Mouse (Mus musculus): ENCODE results near the gene Edem1.

Gene Edem1

GRCm38 (mm10) chr6:108828234-108828868 lies at the start of gene Edem1:
Gene Edem1 (plus strand): TSS chr6:108828641.
- DNase-seq (ENCODE audit: low read depth, low spot score), result peak; percentile 97

DNA sequence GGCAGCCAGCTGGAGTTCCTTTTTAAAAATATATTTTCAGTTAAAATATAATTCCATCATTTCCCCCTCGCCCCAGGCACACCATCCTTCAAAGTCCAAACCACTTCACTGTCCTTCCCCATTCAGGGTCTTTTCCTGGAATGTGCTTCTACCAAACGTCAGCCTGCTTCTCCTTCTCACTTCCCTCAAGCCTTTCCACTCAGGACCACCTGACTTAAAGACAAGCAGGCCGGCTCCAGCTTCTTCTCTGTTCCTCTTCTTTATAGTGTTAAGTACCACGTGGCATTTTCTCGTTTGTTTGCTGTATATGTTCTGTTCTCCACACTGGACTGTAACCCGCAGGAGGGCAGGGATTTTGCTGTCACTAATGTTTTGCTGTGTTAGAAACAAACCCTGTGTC lies 46.6 kb upstream of the Edem1 start:
- DNase-seq (ENCODE audit: low read depth, low spot score), result no peak

- DNase-seq (ENCODE audit: low read depth, low spot score), result peak; percentile 95
Measured at GRCm38 (mm10) chr6:108782526-108783183, 45.8 kb upstream of the Edem1 start, which contains the start of gene Arl8b. Gene Arl8b (plus strand): TSS chr6:108783099.

DNA sequence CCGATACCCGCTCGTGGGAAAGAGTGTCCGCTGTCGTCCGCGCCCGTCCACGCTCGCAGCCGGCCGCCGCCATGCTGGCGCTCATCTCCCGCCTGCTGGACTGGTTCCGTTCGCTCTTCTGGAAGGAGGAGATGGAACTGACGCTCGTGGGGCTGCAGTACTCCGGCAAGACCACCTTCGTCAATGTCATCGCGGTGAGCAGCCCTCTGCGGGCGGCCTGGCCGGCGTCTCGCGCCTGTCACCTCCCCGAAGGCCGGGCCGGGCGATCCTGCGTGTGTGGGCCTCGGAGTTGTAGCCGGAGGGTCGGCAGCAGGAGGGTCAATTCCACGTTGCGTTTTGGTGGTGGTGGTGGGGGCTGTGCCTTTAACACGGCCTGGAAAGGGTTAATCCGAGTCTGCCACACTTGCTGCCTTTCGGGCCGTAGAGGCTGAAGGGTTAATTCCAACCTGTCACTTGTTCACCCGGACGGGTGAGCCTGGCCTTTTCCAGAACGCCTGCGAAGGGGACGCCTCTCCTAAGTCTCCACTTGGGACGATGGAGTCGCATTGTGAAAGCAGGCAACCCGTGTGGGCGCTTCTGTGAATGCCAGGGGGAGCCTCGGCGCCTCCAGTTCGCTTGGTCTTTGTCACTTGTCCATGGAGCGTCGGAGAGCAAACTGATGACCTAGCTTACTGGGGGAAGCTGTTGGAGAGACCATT lies 45.1 kb upstream of the Edem1 start:
- no peak for DNase-seq (ENCODE audit: low read depth, low spot score)

DNA sequence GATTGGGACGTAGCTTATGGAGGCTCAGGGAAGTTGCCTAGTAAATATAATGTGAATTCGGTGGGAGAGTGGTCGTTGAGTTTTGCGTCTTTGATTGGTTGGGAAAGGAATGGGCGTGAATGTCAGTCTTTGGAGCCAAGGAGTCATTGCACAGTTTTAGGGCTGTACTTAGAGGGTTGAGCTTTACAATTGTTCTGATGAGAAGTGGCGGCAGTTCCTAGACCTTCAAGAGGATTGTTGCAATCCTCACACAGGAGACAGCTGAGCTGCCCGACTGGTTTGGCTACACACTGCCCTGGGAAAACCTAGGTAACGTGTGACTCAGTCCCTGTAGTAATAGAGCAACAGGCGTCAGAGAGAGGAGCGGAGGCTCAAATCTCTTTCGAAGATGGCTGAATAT lies 44.4 kb upstream of the Edem1 start:
- no peak for DNase-seq (ENCODE audit: low read depth, low spot score)

DNA sequence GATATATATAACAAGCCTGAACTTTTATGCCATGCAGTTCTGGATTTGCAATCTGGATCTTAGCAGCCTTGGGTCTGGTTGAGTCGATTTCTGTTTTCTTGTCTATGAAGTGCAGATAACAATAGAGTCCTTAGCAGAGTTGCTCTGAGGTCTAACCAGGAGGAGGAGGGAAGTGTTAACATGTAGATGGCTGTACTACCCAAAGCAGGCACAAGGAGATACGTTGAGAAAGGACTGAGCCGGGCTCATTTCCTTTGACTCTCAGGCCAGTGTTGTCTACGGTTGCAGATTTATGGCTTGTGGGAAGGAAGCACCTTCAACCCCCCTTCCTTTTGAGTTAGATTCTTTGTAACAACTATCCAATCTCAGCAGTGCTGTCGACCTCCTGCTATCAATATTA lies 43.6 kb upstream of the Edem1 start:
- DNase-seq (ENCODE audit: low read depth, low spot score), result no peak

GRCm38 (mm10) chr6:108785551-108785950 lies 42.9 kb upstream of the Edem1 start:
- DNase-seq (ENCODE audit: low read depth, low spot score), result no peak

- DNase-seq (ENCODE audit: low read depth, low spot score), result no peak
Measured at GRCm38 (mm10) chr6:108791498-108791897, 36.9 kb upstream of the Edem1 start.

DNA sequence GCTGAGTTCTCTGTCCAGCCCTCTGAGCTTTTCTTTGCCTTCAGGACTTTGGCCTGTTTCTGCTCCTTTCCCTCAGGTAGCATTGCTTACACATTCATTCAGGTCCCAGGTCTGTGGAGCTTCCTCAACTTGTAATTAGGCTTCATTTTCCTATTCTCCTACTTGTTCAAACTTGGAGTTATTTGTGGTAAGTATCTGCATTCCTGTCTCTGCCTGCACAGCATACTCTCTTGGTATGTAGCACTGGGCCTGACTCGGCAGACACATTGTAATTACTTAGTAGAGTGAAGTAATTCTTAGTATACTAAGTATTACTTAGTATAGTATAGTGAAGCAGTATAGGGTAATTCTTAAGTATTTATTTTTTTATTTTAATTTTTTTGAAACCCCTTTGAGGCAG lies 32.5 kb upstream of the Edem1 start:
- no peak for DNase-seq (ENCODE audit: low read depth, low spot score)

DNA sequence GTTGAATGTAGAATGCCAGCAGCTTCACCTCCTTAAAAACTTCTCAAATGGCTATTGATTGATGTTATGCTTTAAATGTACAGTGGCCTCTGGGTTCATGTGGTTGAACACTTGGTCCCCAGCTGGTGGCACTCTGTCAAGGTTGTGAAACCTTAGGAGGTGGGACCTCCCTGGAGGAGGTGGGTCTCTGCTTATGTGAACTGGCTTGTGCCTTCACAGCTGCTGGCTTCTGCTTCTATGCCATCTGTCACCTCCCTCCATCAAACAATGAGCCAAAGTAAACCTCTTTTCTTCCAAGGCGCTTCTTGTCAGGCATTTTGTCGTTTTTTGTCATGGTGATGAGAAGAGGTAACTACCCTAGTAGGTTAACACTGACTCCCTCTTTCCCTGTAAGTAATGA lies 31.7 kb upstream of the Edem1 start:
- no peak for DNase-seq (ENCODE audit: low read depth, low spot score)

GRCm38 (mm10) chr6:108805194-108805593 lies 23.2 kb upstream of the Edem1 start:
- DNase-seq (ENCODE audit: low read depth, low spot score), result no peak

- DNase-seq (ENCODE audit: low read depth, low spot score), result no peak
Measured at GRCm38 (mm10) chr6:108805871-108806270, 22.6 kb upstream of the Edem1 start.

DNA sequence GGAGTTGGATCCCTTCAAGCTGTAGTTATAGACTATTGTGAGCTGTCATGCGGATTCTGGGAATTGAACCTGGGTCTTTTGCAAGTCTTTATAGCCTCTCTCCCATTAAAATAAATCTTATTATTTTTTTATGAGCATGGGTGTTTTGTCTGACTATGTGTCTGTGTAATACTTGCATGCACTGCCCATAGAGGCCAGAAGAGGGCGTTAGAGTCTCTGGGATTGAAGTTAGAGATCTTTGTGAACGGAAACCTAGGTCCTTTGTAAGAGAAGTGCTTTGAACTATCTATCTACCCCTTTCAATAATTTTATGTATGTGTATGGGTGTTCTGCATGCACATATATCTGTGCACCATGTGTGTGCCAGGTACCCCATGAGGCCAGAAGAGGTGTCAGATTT lies 21.0 kb upstream of the Edem1 start:
- no peak for DNase-seq (ENCODE audit: low read depth, low spot score)

GRCm38 (mm10) chr6:108808786-108809185 lies 19.7 kb upstream of the Edem1 start:
- no peak for DNase-seq (ENCODE audit: low read depth, low spot score)

DNA sequence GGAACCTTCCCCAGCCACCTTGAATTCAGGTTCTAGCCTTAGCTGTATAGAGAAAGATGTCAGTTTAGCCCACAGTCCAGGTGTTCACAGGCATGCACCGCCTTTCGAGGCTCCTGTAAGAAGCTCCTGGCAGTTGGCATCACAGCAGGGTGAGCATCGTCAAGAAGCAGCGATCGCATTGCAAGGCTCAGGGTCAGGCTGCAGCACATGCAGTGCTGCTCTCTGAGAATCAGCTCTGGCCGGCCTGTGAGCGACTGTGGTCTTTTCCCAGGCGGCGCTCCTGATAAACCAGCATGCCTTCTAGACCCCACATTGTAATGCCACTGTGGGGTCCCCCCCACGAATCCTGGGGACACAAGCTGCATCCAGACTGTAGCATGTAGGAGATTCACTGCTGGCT lies 18.2 kb upstream of the Edem1 start:
- DNase-seq (ENCODE audit: low read depth, low spot score), result no peak

- DNase-seq (ENCODE audit: low read depth, low spot score), result no peak
Measured at GRCm38 (mm10) chr6:108812134-108812533, 16.3 kb upstream of the Edem1 start.

- no peak for DNase-seq (ENCODE audit: low read depth, low spot score)
Measured at GRCm38 (mm10) chr6:108817510-108817909, 10.9 kb upstream of the Edem1 start.

DNA sequence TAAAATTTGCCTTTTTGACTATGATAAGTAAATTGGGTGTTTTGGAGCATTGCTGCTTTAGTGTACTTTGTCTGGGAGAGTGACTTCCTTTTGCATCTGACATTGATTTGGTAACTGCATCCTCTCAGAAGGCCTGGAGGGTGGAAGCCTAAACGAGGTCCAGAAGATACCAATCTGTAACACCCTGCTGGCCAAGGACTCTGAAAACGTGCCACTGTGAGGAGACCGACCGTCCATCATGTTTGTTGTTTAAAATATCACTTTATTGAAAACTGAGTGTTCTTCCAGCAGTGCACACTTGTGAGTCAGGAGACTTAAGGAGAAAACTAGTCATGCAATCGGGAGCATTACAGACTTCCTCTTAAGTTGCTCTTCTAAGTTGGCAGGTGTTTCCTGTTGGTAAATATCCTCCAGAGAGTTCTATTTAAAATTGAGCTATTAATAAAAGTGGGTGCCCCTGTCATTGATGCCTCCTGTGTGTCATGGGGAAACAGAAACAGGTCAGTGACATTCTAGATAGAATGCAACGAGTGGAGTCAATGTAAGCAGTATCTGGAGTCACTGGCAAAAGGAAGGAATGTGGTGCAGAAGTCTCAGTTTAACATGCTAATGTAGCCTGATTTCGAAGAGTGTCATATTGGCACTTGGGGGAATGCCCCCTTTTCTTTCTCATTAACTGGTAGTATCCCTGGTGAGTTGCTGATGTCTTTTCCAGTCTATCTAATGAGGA lies 3.5 kb upstream of the Edem1 start:
- DNase-seq (ENCODE audit: low read depth, low spot score), result no peak

- DNase-seq (ENCODE audit: low read depth, low spot score), result no peak
Measured at GRCm38 (mm10) chr6:108826070-108826469, 2.4 kb upstream of the Edem1 start.

- no peak for DNase-seq (ENCODE audit: low read depth, low spot score)
Measured at GRCm38 (mm10) chr6:108827336-108827920, 1.0 kb upstream of the Edem1 start.

- no peak for DNase-seq (ENCODE audit: low read depth, low spot score)
Measured at GRCm38 (mm10) chr6:108828872-108829271, 431 bp downstream of the Edem1 start.
